Mouse (Mus musculus) skeletal muscle tissue, adult 2 months (tissue): Measurements from ENCODE around the gene Pparg.
A peak's percentile ranks its signal among the peaks of the same experiment; 100 is the strongest.

Source experiments
- DNase-seq: peaks from one replicate; pipeline ENCODE4 v3.0.0-alpha.2; 2012; ENCODE audit warnings: low read depth, low spot score

Pparg gene

DNA sequence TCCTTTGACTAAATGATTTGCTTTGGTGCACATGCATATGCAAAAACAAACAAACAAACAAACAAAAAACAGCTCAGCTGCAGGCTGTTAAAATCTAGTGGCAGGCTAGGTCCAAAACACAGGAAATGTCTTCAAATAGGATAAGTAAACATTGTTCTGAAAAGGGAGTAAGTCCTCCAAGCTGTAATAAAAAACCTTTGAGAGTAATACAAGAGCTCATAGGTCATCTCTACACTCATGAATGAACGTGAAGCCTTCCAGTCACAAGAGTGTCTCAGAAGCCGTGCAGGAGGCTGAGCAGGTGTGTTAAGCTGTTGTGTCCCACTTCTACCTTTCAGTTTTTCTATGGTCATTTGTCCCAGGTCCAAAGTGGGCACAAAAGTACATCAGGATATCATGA is 102.6 kb downstream of the Pparg start:
- no peak for DNase-seq

DNA sequence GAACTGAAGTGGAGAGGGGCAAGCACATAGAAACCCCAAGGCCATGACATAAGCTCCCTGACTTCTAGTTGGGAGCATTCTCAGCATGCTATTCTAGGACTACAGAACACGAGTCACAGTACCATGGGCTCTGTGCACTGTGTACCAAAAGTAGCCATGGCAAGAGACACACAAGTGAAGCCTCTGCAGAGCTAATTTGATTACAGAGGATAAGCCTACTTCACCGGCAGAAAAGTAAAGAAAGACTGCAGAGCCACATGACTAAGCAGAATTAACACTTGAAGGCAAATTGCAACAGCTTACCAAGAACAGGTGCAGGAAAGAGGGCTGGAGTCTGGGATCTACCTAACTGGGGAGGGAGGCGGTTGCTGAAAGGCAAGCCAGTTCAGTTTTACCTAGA is 103.9 kb downstream of the Pparg start:
- no peak for DNase-seq

DNA sequence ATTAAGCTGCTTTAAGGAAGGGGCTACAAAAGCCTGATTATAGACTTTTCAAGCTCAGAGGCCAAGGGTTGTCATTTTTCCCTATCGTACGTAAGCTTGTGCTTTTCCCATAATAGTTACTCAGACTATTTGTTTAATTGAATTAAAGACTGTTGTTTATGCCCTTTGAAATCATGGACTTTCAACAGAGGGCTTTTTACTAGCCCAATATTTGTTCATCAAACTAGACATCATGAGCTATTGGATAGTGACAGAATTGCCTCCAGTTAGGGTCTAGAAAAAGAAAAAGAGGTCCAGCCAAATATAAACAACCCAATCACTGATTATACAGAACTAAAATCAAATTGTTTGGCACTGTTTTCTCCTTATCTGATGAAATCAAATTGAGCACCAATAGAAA is 104.7 kb downstream of the Pparg start:
- no peak for DNase-seq

DNA sequence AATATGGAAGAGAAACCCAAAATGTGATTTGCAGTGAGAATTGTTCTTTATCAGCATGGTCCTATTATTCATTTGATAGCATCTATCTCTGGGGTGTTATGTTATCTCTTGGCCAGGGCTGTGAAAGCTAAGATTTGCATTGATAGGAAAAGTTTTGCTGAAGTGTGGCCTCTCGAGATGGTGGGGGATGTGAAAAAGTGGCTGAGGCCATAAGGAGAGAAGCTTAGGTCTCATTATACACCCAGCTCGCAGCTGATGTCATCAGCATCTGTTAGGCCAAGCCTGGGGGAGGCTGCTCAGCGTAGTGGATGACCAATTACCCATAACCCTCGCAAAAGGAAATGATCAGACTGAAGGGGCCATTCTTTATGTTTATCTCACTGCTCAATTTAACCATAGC is 105.1 kb downstream of the Pparg start:
- no peak for DNase-seq

DNA sequence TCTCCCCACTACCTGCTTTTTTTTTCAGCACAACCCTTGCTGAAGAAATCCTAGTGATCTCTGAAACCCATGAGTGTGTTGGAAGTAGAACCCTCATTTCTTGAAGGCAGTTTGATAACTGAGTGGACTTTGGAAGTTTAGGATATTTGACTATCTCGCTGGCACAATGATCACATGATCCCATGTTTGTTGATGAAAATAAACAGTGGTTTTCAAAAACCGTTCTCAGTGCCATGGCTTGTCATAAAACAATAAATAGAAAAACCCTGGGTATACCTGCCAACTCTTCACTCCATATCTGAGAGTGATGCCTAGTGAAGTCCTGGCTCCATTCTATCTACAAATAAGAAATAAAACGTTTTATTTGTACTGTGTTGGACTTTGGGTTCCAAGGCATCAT is 105.8 kb downstream of the Pparg start:
- DNase-seq, result no peak

DNA sequence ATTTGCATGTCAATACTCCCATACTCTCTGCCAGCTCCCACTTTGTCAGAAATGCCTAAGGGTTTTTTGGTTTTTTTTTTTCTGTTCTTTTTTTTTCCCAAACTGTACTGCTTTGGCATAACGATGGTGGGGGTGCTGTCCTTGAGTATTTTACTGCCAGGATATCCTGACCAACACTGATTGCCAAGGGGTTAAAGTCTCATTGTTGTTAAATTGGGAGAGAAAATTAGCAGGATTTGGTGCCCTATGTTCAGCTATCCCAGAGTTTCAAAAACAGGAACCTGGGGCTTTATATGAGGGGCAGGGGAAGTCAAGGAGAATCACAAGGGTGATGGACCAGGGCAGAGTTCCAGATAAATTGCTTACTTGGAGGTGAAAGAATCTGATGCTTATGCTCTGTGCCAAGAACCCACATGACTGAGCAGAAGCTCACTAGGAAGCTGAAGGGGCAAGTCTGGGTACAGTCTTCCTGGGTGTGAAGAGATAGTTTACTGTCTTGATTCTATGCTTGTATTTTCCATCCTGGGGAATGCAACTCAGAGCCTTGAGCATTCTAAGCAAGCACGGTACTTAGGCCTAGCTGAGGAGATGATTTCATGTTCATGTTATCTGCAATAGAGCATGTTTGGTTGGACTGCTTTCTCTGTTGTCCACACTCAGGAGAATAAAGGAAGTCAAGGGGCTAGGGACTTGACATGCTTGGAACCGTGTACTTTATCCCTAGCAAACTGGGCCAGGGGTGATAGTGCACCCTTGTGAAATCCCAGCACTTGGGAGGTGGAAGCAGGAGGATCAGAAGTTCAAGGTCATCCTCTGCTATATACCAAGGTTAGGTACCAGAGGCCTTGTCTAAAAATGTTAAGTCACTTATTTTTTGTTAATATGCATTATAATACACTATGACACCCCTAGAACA is 109.2 kb downstream of the Pparg start:
- DNase-seq, result no peak

DNA sequence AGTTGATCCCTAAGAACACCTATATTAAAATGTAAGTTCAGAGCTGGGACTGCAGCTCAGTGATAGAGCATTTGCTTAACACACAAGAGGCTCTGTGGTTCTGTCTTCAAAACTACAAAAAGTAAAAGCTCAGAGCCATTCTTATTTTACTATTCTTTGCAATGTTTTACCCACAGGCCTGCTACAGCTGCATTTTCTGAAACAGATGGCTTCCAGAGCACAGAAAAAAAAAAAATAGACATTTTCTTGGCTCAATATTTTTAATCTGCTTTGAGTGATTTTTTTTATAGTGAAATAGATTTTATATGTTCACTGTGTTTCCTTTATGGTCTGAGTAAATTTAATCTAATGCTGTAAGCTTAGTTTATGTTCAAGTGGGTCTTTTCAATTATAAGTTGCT is 111.2 kb downstream of the Pparg start:
- no peak for DNase-seq

DNA sequence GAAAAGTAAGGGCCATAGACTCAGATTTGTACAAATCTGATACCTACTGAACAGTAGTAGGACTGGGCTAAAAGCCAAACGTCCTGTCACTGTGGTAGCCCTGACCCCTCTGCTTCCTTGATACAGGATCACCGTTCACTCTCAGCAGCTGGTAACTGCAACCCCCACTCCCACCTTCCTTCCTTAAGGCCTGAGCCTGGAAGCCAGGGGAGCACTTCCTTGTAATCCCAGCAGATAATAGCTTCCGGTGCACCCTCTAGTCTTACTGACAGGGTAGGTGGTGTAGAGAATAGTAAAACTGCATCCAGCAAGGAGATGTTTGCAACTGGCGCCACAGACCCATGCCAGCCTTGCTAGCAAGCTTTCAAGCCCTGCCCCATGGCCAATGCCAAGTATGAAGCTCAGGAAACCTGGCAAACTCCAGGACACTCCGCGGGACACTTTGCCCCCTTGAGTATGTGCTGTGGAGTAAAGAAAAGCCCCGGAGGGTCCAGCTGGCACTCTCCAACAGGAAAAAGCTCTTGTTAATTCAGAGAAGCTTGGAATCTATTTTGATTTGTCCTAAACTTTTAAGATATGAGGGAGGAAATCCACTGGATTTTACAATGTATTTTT is 116.4 kb downstream of the Pparg start:
- DNase-seq, result no peak

DNA sequence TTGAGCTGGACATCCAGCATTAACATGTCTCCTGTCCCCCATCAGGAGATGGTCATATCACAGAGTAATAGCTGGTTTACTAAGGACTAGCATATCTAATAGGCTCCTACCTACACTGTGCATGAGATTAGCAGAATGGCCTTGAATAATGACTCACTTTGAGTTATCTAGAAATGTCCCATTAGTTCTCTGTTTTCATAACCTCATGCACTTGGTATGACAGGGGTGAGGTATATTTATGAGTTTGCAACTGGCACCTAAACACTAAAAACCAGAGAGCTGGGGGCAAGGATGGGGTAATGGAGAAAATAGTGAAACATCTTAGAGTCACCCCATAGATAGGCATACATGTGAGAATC is 119.2 kb downstream of the Pparg start:
- no peak for DNase-seq

DNA sequence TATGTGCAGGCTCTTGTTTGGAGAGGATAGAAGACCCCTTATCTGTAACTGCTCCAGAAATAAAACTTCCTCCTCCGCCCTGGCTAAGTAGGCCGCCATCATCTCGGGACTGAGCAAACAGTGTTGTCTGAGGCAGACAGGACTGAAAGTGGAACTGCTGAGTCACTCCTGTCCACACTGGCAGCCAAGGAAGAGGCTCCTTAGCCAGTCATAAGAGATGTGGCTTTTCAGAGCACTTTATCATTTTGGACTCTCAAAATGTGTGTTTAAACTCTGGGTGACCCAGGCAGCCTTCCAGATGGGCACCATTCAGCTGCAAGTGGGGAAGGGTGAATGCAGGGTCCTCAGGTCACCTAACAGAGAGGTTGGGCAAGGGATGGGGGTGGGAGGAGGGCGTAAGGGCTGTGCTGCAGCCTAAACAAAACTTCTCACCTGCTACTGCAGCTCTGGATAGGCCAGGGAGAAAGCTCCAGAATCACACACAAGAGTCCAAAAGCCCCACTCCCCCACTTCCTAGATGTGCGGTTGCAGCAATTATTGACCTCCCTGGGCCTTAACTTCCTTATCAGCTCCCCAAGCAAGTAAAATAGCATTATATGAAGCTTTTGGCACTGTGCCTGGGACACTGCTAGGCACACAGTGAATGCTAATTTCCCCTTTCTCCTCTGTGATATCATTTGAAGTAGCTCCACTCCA is 119.7 kb downstream of the Pparg start:
- peak; percentile 60 for DNase-seq

DNA sequence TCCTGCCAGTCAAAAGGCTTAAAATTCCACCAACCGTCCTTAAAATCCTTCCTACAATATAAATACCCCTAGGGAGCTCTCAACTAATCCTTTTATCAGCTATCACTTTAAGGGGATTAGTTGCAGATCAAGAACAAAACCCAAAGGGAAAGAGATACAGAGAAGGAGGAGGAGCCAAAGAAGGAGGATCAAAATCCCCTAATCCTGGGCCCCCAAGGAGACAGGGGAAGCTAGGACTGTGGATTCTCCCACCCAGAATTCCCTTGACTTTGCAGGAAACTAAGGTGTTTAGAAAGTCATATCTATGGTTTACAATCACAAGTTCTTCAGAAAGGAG is 120.2 kb downstream of the Pparg start:
- DNase-seq, result no peak

DNA sequence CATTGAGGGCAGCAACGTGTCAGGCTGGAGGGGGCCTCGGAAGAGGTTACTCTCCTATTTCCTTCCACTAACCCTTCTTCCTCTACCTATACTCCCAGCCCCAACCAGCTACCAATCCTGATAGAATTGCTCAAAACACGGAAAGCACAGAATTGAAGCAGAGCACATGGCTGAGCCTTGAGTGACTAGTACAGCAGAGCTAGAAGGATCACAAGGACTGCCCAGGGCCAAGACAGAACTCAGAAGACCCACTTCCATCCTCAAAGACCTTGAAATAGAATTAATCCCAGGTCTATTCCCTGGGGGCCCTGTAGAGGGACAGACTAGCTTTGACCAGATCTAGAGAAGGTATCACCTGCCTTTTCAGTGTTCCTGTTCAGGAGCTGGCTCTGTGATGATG is 120.9 kb downstream of the Pparg start:
- DNase-seq, result no peak

DNA sequence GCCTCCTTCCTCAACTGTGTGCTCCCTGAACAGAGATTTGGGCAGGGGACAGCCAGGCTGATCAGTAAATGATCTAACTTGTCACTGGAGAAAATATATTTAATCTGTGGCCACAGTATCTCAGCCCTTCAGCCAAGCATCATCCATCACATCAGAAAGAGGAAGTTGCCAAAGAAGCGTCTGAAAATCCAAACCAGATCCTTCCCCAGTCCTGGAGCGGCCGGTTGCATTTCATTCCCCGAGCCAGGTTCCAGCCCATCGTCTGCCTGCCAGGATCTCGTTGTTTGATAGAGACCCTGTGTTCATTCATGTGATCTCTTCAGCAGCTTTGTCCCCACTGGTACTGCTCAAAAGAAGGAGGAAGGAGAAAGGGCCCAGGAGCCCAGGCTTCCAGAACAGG is 124.9 kb downstream of the Pparg start:
- peak; percentile 25 for DNase-seq

DNA sequence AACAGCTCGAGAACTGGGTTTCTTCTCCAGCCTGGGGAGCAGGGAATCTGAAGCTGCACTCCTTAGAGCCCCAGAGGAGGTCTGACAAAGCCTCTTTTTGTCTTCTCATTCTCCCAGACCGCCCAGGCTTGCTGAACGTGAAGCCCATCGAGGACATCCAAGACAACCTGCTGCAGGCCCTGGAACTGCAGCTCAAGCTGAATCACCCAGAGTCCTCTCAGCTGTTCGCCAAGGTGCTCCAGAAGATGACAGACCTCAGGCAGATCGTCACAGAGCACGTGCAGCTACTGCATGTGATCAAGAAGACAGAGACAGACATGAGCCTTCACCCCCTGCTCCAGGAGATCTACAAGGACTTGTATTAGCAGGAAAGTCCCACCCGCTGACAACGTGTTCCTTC is 129.1 kb downstream of the Pparg start:
- DNase-seq, result no peak

DNA sequence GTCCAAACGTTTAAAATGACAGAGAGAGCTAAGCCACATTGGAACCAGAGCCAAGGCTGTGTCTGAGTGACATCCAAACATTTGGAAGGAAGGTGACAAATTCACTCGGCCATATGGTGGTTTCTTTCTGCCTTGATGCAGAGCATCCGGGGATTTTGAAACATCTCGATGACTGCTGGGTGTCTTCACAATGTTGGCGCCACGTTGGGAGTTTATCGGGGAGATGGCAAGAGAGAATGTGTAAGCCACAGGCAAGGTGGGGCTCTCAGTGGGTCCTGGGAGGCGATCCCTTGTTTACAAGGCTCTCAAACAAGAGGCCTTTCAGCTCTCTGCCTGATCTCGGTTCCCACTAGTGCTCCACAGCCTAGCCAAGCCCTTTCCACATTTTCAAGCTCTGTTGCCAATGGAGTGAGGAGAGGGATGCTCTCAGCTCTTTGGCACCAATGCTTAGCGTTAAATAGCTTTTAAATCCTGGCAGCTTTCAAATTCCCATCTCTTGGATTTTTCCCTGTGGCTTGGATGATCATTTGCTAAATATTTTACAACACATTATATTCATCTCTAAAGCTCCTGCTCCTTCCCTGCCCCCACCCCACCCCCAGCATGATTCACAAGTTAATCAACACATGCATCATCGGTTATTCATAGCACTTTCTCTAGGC is 132.3 kb downstream of the Pparg start:
- DNase-seq, result peak; percentile 61

DNA sequence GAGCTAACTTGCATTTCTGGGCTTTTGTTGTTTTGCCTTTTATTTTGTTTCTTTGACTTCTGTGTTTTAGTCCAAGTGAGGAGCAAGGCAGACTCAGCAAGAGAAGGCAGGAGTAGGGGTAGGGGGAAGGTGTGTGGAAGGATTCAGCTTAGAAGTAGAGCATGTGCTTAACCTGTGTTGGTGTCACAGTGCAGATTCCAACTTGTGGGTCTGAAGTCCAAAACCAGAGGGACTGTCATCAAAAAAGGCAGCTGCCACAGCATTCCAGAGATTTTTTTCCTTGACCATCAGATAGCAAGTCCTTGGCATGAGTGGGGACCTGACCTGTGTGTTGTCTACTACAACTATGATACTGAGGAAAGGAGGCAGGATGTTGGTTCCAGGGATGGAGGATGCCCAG is 133.1 kb downstream of the Pparg start:
- no peak for DNase-seq

DNA sequence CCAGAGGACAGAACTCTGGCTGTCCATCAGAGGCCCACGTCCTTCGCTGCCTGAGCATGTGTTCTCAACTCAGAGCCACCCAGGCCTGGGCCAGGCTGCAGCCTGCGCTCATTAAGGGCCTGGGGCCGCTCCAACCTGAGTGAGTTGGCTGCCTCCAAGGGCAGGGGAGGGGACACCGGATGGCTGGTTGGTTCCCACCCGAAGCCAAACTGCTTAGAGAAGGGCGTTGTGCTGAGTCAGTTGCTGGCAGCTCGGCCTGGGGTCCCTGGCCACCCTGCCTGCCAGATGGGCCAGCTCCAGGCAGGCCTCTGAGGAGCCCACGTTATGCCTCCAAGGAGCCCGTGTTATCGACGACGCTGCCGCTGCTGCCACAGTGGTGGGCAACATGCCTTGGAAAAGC is 138.8 kb downstream of the Pparg start:
- DNase-seq, result peak; percentile 78

DNA sequence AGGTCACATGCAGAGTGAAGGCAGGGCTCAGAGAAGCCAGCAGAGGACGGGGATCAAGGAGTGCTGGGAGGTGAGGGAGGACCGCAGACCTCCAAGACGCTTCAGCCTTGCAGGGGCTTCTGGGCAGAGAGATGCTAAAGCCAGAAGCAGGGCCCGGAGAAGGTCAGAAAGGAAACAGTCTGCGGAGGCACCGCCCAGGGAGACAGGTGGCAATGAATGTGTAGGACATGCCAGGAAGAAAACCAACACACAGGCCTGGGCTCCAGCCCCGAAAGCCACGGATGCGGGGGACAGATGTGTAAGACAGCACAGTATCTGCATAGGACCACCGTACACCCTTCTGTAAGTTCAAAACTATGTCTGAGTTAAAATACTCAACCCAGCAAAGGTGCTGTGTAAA is 139.5 kb downstream of the Pparg start:
- DNase-seq, result no peak

DNA sequence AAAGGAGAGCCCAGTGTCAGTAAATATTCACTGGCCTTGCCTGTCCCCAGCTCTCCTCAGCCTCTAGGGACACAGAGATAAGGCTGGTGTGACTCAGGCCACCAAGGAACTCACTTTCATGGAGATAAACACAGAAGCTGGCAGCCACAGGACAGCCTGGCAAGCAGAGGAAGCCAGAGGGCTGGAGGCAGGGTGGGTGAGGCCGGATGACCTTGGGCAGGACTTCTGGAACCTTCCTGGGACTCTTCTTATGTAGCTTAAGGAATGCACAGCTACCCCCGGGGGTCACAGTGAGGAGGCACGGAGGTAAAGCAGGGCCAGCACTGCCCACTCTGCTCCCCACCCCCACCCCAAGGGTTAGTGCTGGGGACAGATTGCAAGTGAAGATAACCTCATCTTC is 140.4 kb downstream of the Pparg start:
- DNase-seq, result no peak

DNA sequence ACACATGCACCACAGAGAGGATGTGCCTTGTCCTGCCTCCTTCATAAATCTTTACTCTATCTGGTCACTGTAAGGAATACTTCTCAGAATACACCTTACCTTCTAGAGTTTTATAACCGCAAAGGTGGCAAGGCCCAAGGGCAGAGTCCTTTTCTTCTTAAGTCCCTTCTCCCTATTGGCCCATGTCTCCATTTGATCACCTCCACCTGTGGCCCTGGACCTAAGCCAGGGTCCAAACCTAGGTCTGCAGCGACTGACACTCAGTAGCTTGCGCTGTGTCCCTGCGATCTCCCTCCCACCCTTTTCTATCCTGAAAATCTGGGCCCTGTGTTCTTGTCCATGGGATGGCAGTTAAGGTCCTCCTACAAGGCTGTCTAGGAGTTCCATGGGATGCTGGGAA is 142.3 kb downstream of the Pparg start:
- no peak for DNase-seq

DNA sequence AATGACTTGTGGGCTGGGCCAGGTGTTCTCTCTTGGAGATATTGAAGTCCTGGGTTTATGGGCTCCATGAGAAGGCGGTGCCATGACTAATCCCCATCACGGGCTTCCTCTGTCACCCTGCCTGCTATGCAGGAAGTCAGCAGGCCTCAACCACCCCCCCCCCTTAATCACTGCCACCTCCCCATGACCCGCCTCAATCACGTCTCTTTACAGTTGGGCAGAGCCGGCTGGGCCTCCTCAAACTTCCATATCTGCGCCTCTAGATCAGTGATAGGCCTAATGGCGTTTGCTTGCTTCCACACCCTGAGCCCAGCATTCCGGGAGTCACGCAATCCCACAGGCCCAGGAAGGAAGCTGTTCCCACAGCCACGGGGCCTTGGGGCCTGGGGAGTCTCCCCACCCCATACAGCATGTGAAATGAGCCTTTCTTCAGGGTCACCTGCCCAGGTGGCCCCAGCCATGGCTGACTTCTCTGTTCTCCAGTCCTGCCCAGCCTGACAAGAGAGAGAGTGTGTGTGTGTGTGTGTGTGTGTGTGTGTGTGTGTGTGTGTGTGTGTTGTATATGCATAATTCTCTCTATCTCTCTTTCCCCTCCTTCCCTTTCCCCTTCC is 142.9 kb downstream of the Pparg start:
- DNase-seq, result no peak

DNA sequence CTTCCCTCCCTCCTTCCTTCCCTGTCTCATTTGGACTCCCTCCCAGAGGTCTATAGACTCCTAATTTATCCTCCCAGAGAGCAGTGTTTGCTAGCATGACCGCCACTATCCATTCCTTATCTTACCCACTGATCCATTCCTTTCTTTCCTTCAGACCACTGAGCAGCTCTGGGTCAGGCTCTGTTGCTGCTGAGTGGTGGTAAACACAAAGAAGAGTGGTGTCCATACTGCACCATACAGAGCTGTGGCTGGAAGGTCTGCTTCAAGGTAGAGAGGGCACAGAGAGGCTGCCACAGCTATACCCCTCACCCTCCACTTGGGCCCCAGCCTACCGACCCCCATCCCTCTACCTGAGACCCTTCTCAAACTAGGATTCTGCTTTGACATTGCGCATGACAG is 143.4 kb downstream of the Pparg start:
- no peak for DNase-seq
